Mouse (Mus musculus): ENCODE measurements at regions not wholly inside any gene's neighbourhood (a gene's known extent, or its start where the extent isn't known, plus 50 kb on each side); places are given as distances from the start of the nearest gene placed in this dataset.
"Not testable (repeated sequence)": the region's sequence is repeated elsewhere in the genome, so short reads cannot be mapped to it uniquely, and the experiment has no call there.

DNA sequence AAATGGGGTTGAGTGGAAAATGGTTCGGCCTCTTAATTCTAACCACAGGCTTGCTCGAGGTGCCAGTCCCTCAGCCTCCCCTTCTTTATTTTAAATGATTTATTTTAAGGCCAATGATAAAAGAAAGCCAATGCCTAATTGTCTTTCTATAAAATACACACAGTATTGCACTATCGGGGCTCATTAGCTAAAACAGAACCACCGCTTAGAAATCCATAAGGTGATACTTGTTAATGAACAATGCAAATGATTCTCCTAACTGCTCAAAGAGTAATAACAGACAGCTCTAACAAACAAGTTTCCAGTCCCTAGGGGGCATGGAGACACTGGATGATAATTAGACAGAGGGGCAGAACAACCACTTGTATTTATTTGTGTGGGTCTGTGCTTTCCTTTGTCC, 58.8 kb downstream of the Emx2 start:
- DNase-seq: no peak

DNA sequence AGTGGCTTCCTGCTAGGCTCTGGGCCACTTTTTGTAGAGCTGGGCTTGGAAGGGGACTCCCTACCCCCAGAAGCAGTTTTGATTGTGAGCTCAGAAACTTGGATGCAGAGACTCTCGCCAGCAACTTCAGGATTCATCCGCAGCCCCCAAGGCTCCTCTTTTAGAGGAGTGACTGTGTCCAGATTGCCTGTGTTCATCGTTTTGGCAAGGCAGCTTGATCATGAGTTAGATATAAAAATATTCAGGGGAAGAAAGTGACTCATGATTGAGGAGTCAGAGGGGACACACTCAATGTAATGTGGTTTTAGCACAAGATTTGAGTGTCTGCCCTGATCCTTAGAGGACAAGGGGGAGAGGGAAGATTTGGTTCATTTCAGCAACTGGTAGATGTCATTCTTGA, 61.0 kb downstream of the Emx2 start:
- no peak for DNase-seq

DNA sequence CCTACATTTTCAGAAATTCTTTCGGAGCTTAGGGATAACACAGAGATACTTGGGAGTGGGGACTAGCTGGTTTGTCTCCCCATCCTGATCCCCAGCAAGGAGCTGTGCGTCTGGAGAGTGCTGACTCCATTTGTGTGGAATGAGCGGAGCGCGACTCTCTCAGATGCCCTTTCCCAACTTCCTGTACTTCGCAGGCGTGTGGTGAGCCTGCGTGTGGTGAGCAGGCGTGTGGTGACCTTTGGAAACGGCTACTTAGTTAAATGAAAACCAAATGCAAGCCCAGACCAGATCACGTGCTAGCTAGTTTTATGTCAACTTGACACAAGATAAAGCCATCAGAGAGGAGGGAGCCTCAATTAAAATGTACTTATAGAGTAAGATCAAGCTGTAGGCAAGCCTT, 64.0 kb downstream of the Emx2 start:
- peak; percentile 42 for DNase-seq

DNA sequence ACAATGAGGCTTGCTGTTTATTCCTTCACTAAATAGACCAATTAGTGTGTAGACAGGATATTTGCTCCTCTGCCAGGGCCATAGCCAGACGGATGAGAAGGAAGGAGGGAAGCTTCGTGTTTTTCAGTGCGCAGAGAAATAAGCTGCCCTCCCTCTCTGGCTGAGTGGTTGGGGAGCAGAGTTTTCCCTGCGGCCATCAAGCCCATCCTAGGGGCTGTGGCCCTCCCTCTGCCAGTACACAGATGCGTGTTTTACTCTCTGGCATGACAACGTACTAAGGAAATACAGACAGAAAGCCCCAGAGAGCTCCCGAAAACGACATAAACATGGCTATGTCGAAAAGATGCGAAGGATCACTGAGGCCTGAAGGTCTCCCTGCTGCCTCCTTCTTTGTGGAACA, 65.2 kb downstream of the Emx2 start:
- no peak for DNase-seq

DNA sequence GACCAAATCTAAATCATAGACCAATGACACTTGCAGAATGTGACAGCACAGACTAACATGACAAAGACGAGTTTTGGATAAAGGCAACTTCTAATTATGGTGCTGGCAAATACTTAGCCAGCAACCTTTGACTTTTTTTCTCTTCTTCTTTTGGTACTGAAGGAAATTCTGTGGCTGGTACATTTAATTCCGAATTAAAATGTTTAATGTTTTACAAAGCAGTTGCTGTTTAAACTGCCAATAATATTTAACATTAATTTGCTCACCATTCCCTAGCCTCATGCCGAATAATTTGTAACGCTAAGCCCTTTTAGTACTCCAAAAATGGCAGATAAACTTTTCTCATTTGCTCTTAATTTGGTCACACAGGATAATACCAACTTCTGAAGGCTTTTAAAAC, 105.9 kb downstream of the Emx2 start:
- no peak for DNase-seq

DNA sequence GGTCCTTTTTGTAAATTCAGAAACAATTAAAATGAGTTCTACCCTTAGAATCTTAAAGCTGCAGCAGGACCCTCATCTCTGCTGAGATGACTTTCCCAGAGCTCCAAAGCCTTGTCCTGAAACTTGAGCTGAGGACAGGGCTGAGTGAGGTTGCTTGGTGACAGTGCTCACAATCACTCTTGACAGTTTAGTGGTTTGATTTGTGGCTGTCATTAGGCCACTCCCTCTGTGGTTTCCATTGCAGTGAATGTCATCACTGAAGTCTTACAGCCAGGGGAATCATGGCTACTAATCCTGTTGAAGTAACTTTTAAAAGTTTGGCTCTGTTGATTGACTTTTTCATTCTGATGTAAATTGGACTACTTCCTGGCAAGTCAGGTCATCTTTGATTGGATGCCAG, 110.7 kb downstream of the Emx2 start:
- no peak for DNase-seq

DNA sequence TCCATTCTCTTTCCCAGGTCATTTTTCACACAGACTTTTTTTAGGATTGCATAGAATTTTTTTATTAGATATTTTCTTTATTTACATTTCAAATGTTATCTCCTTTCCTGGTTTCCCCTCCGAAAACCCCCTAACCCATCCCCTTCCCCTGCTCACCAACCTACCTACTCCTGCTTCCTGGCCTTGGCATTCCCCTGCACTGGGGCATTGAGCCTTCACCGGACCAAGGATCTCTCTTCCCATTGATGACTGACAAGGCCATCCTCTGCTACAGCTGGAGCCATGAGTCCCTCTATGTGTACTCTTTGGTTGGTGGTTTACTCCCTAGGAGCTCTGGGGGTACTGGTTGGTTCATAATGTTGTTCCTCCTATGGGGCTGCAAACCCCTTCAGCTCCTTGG, 111.4 kb downstream of the Emx2 start:
- not testable (repeated sequence) for DNase-seq

DNA sequence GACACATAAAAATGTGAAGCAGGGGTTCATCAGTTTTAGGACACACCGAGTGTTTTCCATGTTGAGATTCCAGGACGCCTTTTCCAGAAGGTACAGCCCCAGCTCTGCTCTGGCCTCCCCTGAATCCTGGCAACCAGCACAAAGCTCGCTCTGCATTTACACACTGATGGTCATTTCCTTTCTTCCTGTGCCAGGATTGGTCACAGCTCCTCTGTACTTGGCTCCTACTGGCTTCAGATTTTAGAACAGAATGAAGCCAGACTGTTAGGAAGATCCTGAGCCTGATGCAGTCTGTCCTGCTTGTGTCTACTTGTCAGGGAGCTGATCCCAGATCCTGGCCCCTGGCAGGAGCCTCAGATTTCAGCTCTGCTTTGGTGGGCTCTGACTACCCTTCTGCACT, 116.2 kb downstream of the Emx2 start:
- DNase-seq: no peak

DNA sequence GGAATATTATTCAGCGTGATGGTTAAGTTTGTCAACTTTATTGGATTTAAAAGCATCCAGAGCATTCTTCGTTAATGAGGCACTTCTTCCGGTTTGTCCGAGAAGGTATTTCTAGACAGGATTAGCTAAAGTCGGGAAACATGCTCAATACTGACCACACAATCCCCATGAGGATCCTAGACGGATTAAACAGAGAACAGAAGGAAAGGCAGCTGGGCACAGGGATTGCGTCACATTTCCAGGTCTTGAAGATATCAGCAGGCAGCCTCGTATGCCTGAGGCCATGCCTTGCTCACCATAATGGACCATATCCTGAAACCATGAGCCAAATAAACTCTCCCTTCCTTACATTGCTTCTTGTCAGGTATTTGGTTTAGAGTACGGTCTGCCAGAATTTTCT, 119.7 kb downstream of the Emx2 start:
- no peak for DNase-seq

DNA sequence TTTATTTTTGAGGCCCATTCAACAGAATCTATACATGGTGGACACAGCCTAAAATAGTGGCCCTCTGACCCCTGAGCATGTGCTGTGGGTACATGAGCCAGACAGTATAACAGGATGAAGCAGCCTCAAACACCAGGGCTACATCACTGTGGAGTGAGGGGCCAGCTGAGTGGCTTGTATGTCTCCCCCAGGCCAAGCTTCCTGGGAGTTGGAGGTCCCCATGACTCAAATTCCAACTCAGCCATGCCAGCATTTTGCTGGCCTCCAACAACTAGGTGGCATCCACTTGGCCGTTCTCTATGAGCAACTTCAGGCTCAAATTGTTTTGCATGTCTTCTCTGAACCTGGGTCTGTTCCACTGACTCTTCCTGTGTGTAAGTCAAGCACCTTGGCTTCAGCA, 121.5 kb downstream of the Emx2 start:
- DNase-seq: no peak

DNA sequence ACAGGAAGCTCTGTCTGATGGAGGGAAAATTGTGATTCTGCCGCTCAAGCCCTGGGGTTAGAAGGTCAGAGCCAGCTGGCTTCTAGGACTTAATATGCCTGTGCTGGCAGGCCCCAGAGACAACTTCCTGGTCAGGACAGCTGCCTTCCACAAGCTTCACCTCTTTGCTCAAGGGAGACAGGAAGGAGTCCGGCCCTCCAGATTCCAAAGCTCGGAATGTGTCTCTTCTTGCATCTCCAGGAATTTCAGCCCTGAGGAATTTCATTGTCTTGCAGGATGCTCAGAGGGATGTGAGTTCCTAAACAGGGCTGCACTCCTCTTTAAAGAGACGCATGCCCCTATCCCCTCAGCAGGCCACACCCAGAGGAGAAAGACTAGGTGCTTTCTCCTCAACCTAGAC, 127.7 kb downstream of the Emx2 start:
- no peak for DNase-seq

DNA sequence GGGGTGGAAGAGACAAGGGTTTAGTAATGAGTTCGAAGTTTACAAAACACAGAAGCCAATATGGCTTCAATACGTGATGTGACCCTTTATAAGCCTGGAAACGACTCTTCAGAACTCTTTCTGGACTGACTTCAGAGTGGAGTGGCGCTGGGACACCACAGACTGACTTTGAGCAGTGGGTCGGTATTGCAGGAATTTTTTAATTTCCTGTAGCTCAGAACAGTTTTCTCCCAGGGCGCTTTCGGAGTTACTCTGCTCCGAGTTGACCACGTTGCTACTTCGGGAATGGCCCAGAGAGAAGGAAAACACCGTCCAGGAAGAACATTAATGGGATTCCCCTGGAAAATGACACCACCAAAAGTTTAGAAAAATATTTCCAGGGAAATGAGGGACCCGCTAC, 129.1 kb downstream of the Emx2 start:
- DNase-seq: no peak

DNA sequence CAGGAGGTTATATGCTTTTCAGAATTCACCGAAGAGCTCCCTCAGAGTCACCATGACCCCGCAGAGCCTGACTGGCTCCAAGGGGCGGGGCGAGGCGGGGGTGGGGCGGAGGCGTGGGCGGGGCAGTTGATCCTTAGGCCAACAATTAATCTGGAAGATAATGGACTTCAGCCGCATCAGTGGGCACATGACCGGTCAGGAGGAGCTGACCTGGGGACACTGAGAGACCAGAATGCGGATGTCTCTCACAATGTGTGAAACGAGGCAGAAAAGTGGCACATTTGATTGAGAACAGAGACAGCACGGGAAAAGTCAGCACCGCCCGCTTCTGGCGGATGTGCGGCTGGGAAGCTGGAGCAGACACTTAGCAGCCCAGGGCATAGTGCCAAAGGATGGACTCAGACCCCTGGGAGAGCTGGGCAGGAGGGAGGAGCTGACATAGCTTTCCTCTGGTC, 129.9 kb downstream of the Emx2 start:
- DNase-seq: peak; percentile 83

DNA sequence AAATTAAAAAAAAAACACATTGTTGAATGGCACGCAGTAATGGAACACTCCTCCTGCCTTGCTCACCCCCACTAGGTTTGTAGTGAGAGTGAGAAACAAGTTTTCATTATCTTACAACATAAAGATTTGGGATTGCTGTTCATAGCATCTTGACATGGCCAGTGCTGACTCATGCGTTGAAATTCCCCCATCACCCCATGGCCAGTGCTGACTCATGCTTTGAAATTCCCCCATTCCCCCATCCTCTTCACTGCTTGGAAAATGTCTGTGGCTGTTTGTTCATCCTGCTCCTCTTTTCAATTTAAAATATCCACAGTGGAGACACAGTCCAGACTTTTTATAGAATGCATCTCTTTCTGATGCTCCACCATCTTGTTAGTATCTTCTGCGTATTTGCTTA, 131.8 kb downstream of the Emx2 start:
- no peak for DNase-seq

DNA sequence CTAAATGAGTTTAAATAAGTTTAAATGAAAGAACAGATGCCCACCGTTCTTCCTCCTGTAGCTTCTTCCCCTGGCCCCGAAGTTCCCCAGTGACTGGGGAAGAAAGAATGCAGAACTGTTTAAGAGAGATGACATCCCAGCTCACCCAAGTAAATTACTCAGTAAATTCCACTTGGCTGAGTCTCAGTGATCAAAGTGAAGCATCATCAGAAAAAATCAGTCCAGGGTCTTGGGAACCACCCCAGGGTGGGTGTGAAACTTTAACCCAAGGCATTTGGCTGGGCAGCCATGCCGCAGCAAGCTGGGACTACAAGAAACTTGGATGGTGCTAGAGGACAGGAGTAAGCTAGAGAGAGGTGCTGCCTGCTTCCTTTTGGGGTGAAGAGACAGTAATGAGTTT, 133.9 kb downstream of the Emx2 start:
- no peak for DNase-seq

DNA sequence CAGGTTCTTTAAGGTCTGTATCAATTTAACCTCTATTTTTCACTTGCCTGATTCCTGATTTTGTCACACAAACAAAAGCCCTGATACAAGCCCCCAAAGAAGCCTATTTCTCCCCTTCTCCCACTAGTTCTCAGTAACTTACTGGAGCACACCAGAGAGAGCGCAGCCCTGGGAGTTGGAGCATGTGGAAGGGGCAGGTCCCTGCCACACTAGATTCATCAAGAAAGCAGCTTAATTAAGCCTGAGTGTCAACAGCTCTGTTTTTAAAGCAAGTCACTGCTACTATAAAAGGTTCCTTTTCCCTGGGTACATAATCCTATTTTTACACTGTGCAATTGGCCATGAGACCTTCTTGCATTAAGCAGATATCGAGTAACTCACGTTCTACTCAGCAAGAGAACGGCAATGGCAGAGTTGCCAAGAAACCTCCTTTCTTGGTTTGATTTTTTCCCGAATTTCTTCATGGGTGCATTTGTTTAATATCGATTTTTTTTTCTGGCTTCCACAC, 166.2 kb downstream of the Emx2 start:
- DNase-seq: no peak

DNA sequence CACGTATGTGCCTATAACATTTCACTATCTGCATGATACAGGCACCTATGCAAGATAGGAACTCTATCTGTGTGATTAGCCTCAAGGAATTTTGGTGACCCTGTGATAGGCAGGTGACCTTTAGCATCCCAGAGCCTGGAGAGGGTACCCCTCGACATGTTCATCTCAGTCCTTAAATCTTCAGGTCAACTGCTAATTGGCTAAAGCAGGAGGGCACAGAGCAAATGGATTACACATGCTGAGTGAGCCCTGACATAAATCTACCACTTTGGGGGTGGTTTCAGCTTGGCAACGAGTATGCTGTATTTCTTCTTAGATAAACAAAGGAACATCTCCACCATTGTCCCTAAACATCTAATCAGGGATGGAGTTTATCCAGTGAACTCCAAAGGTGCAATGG, 169.5 kb downstream of the Emx2 start:
- no peak for DNase-seq

DNA sequence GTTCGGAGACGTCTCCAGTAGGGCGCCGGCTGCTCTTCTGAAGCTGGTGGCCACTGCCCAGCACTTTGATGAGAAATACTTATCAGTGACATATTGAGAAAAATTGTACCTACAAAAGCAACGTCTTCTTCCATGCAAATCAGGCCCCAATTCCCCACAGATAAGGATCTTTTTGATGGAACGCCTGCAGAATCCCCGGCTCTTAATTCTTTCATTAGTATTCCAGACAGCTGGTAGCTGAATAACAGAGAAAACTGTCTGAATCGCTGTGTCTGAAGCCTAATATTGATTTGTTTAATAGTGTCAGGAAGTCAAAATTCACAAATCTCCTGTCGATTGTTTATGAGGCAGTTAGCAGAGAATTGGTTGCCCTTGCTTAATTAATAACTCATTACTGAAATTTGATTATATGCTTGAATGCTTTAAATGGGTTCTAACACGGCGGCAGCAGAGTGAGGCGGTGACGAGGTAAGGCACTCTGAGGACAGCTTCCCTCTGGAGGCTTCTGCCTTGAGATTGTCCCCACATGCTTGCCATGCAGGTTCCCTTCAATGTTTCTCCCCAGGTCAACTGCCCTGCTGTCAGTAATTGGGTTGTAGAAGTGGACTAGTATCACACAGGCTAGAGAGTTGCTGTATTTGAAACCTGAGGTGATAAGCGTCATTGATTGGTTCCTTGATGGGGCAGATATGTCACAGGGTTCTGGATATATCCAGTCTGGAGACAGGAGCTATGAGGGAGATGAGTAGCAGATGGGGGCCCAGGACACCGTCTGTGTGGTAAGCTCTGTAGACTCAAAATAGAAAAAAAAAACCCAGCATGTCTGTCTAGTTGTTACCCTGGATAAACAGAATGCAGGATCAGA, 170.4 kb downstream of the Emx2 start:
- DNase-seq: peak; percentile 28

DNA sequence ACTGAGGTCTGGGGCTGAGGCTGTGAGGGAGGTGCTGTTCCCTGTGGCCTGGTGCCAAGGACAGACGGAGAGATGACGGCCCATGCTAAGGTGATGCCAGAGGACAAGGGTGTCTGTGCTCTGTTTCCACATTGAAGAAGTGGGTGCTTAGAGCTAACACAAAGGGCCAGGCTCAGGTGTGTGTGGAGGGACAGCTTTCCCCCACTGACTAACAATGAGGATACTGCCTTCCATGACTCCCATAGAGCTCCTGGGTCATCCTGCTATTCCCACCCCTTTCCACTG, 170.9 kb downstream of the Emx2 start:
- DNase-seq: peak; percentile 19

DNA sequence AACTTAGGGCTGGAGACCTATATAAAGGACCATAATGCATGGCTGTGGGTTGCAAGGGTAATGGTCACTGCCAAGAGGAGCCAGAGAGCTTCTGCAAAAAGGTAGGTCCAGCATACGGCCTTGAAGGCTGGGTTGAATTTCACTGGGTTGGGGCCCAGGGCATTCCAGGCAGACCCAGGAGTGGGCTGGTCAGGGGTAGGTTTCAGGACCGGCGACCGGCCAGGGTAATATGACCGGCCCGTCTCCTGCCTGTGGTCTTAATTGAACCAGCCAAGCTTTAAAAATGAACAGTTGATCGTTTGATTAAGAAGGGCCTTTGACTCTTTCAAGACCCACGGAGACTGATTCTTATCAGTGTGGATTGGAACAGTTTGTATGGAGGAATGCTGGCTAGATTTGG, 171.9 kb downstream of the Emx2 start:
- peak; percentile 19 for DNase-seq

DNA sequence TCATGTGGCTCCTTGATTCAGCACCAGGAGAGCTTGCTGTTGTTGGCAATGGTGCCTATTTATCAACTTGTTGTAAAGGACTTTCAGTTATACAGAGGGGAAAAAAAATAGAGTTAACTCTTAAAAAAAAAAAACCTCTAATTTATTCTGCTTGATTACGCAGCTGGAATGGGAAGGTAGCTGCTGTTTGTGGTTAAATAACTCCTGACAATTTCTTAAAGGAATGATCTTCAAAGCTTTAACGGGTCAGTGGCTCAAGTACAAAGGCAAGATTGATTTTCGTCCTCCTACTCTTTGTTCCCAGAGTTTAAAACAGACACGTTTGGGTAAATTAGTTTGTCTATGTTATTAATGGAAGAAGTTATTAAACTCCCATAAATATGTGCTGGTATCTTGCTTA, 172.5 kb downstream of the Emx2 start:
- DNase-seq: no peak

DNA sequence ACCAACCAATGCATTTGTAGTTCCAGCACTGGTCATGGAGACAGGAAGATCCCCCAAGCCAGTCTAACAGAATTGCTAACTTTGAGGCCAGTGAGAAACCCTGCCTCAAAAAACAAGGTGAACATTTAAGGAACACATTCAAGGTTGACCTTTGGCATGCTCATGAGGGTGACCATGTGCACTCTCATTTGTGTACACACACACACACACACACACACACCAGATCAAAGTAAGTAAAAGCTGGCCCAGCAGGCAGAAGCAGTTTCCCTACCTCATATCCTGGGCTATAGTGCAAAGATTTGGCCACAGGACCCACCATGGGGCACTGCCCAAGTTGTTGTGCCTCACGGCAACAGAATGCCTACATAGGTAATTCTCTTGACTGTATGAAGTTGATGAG, 173.4 kb downstream of the Emx2 start:
- DNase-seq: peak; percentile 46

DNA sequence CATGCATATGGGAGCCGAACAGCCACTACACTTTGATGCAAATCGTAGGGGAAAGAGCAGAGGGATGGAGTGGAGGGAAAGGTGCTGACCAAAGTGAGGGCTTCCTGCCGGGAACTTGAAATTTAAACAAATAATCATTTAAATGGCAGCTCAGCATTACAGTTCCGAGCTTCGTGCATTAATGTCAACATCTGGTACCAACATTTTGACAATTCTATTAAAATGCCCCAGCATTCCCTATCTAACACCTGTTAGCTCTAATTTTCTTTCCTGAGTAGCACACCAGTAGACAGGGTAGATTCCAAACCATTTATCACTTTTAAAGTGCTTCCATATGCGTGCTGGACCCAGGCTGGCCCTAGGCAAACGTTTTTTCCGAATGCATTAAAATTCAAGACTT, 178.1 kb downstream of the Emx2 start:
- no peak for DNase-seq

DNA sequence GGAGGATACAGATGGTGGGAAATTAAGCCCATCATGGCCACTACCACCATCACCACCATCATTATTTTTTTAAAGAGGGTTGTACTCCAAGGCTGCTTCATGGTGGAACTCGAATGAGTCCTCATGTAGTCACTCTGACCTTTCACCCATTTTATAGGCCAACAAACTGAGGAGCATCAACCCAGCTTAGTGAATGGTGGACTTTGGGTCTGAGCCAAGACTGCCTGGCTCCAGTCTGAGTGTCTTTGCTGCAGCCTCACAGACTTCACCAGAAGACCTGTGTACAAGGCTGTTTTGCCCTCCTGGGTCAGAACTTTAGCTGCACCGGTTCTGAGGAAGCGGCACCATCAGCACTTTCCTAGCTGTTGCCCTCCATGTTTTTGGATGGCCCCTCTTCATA, 184.4 kb downstream of the Emx2 start:
- no peak for DNase-seq

DNA sequence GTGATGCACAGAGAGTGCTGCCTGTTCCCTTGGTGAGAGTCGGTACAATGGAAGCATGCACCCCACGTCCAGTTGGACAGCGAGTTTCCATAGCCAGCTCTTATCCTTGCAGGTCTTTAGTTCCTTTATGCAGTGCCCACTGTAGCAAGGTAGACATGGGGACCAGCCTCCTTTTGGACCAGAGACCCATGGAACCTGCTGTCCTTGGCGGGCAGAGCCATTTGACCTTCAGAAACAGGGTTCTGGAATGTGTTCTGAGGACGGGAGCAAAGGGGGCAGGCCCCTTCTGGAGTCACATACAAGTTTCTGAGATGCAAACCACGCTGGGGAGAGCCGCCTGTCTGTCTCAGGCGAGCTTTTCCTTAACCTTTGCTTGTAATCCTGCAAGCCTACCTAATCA, 188.1 kb downstream of the Emx2 start:
- DNase-seq: no peak

Measured in kidney, postnatal 14 days (tissue).